Mouse (Mus musculus) liver, embryonic 12.5 days (tissue): ENCODE measurements at regions not wholly inside any gene's neighbourhood (a gene's known extent, or its start where the extent isn't known, plus 50 kb on each side); places are given as distances from the start of the nearest gene placed in this dataset.

ENCODE experiments used
- ATAC-seq: fragments of 200-750 bp; cut with Nextera tagmentation; 2 replicates; pipeline ENCODE4 v1.8.0; 2017; ENCODE audit warnings: moderate number of reproducible peaks, mild to moderate bottlenecking, moderate library complexity
- H3K27ac ChIP-seq: fragments of 300-500 bp; sonication (generic); 2 replicates; pipeline ENCODE4 v1.5.1; 2016; ENCODE audit warnings: mild to moderate bottlenecking
- H3K27me3 ChIP-seq: fragments of 300-500 bp; sonication (generic); replicated peaks from 2 replicates; pipeline ENCODE4 v1.6.1; 2016; ENCODE audit warnings: mild to moderate bottlenecking, moderate library complexity
- H3K36me3 ChIP-seq: fragments of 300-500 bp; sonication (generic); 2 replicates; pipeline ENCODE4 v1.6.1; 2016; ENCODE audit warnings: mild to moderate bottlenecking, moderate library complexity
- H3K4me1 ChIP-seq: fragments of 300-500 bp; sonication (generic); 2 replicates; pipeline ENCODE4 v1.6.1; 2016
- H3K4me2 ChIP-seq: fragments of 300-500 bp; sonication (generic); 2 replicates; pipeline ENCODE4 v1.6.1; 2016; ENCODE audit warnings: mild to moderate bottlenecking, moderate library complexity
- H3K4me3 ChIP-seq: fragments of 300-500 bp; sonication (generic); 2 replicates; pipeline ENCODE4 v1.5.1; 2016; ENCODE audit warnings: mild to moderate bottlenecking, moderate library complexity
- H3K9ac ChIP-seq: fragments of 300-500 bp; sonication (generic); 2 replicates; pipeline ENCODE4 v1.6.1; 2016; ENCODE audit warnings: mild to moderate bottlenecking, moderate library complexity
- H3K9me3 ChIP-seq: fragments of 300-500 bp; sonication (generic); replicated peaks from 2 replicates; pipeline ENCODE4 v1.6.1; 2016; ENCODE audit warnings: mild to moderate bottlenecking, moderate library complexity
- WGBS: fragments of 180-500 bp; shearing (Covaris S2); methylation state at CpG from one replicate; pipeline ENCODE4 v1.1.7; 2016; ENCODE audit not compliant: insufficient replicate concordance; 5-methylcytosine and 5-hydroxymethylcytosine counted together

- WGBS = 47% methylated on average over 5 of the region's 5 CpGs
- no peak overlapping the region for H3K4me3 ChIP-seq
- H3K9me3 ChIP-seq = no peaks in the 10 kb centered on the region
- no peak overlapping the region for H3K4me2 ChIP-seq
- no peaks in the 10 kb centered on the region for H3K36me3 ChIP-seq
- no peak overlapping the region for H3K9ac ChIP-seq
- no peak overlapping the region for H3K27ac ChIP-seq
- ATAC-seq = no peak; the same call in 1 of the 2 replicates
- H3K27me3 ChIP-seq = no peaks in the 10 kb centered on the region
- H3K4me1 ChIP-seq = peaks cover 10% of the 10 kb centered on the region; the same call in 1 of the 2 replicates
Observed at GRCm38 (mm10) chr1:42755958-42756357, 60.4 kb downstream of the Pou3f3 start.

GRCm38 (mm10) chr1:42756497-42756896 lies 60.9 kb downstream of the Pou3f3 start:
- Histone ChIP-seq H3K27me3 (no peaks in the 10 kb centered on the region), H3K9ac (no peak overlapping the region), H3K36me3 (no peaks in the 10 kb centered on the region), H3K27ac (no peak overlapping the region), H3K4me3 (no peak overlapping the region), H3K9me3 (no peaks in the 10 kb centered on the region), H3K4me2 (no peak overlapping the region), H3K4me1 (peaks cover 10% of the 10 kb centered on the region; the same call in 1 of the 2 replicates)
- ATAC-seq = peak; percentile 72

- Histone ChIP-seq H3K4me3 (no peak overlapping the region), H3K9me3 (no peaks in the 10 kb centered on the region), H3K27me3 (no peaks in the 10 kb centered on the region), H3K27ac (no peak overlapping the region), H3K4me1 (no peaks in the 10 kb centered on the region), H3K4me2 (no peak overlapping the region), H3K36me3 (no peaks in the 10 kb centered on the region), H3K9ac (no peak overlapping the region)
- ATAC-seq = no peak
- WGBS = 57% methylated on average over 2 of the region's 2 CpGs
Observed at GRCm38 (mm10) chr1:42763447-42763846, 67.9 kb downstream of the Pou3f3 start.

GRCm38 (mm10) chr1:42764048-42764447 lies 68.5 kb downstream of the Pou3f3 start:
- no peak overlapping the region for H3K4me2 ChIP-seq
- WGBS = 51% methylated on average over 2 of the region's 2 CpGs
- no peaks in the 10 kb centered on the region for H3K27me3 ChIP-seq
- H3K4me3 ChIP-seq = no peak overlapping the region
- H3K9me3 ChIP-seq = no peaks in the 10 kb centered on the region
- no peak for ATAC-seq
- H3K4me1 ChIP-seq = no peaks in the 10 kb centered on the region
- H3K27ac ChIP-seq = no peak overlapping the region
- H3K9ac ChIP-seq = no peak overlapping the region
- H3K36me3 ChIP-seq = no peaks in the 10 kb centered on the region

- Histone ChIP-seq H3K9ac (no peak overlapping the region), H3K4me2 (no peak overlapping the region), H3K27me3 (peaks cover 5% of the 10 kb centered on the region; the same call in 1 of the 2 replicates), H3K27ac (no peak overlapping the region), H3K4me1 (no peaks in the 10 kb centered on the region), H3K9me3 (no peaks in the 10 kb centered on the region), H3K36me3 (no peaks in the 10 kb centered on the region), H3K4me3 (no peak overlapping the region)
- no peak for ATAC-seq
- WGBS = 36% methylated on average over 9 of the region's 9 CpGs
Observed at GRCm38 (mm10) chr1:42770085-42770484, 74.5 kb downstream of the Pou3f3 start.

- H3K27me3 ChIP-seq = peaks cover 5% of the 10 kb centered on the region; the same call in 1 of the 2 replicates
- H3K4me2 ChIP-seq = no peak overlapping the region
- no peak overlapping the region for H3K4me3 ChIP-seq
- no peaks in the 10 kb centered on the region for H3K36me3 ChIP-seq
- ATAC-seq = no peak
- WGBS = 45% methylated on average over 6 of the region's 6 CpGs
- no peak overlapping the region for H3K9ac ChIP-seq
- H3K27ac ChIP-seq = no peak overlapping the region
- H3K9me3 ChIP-seq = no peaks in the 10 kb centered on the region
- H3K4me1 ChIP-seq = no peaks in the 10 kb centered on the region
Observed at GRCm38 (mm10) chr1:42772000-42772399, 76.4 kb downstream of the Pou3f3 start.

- Histone ChIP-seq H3K9ac (no peak overlapping the region), H3K4me1 (no peaks in the 10 kb centered on the region), H3K4me2 (no peak overlapping the region), H3K27ac (no peak overlapping the region), H3K4me3 (no peak overlapping the region), H3K9me3 (no peaks in the 10 kb centered on the region), H3K27me3 (peaks cover 5% of the 10 kb centered on the region; the same call in 1 of the 2 replicates), H3K36me3 (no peaks in the 10 kb centered on the region)
- 57% methylated on average over 20 of the region's 20 CpGs for WGBS
- no peak for ATAC-seq
Observed at GRCm38 (mm10) chr1:42773851-42774464, 77.1 kb upstream of the Mrps9 start.

GRCm38 (mm10) chr1:42774971-42775892 lies 75.8 kb upstream of the Mrps9 start:
- Histone ChIP-seq H3K4me3 (no peak overlapping the region), H3K36me3 (no peaks in the 10 kb centered on the region), H3K27me3 (peaks cover 3% of the 10 kb centered on the region; the same call in 1 of the 2 replicates), H3K9me3 (no peaks in the 10 kb centered on the region), H3K4me2 (no peak overlapping the region), H3K27ac (no peak overlapping the region), H3K4me1 (no peaks in the 10 kb centered on the region), H3K9ac (no peak overlapping the region)
- WGBS = 70% methylated on average over 7 of the region's 7 CpGs
- ATAC-seq = no peak

GRCm38 (mm10) chr1:42775893-42776287 lies 75.1 kb upstream of the Mrps9 start:
- Histone ChIP-seq H3K9me3 (no peaks in the 10 kb centered on the region), H3K4me2 (no peak overlapping the region), H3K27me3 (no peaks in the 10 kb centered on the region), H3K27ac (no peak overlapping the region), H3K4me3 (no peak overlapping the region), H3K9ac (no peak overlapping the region), H3K36me3 (no peaks in the 10 kb centered on the region), H3K4me1 (no peaks in the 10 kb centered on the region)
- ATAC-seq = no peak
- WGBS = 68% methylated on average over 2 of the region's 2 CpGs

GRCm38 (mm10) chr1:42777416-42777815 lies 73.6 kb upstream of the Mrps9 start:
- WGBS = 59% methylated on average over 1 of the region's 1 CpGs
- ATAC-seq = no peak
- H3K9ac ChIP-seq = no peak overlapping the region
- H3K4me2 ChIP-seq = no peak overlapping the region
- H3K4me1 ChIP-seq = no peaks in the 10 kb centered on the region
- H3K36me3 ChIP-seq = no peaks in the 10 kb centered on the region
- no peak overlapping the region for H3K27ac ChIP-seq
- no peaks in the 10 kb centered on the region for H3K27me3 ChIP-seq
- H3K4me3 ChIP-seq = no peak overlapping the region
- H3K9me3 ChIP-seq = no peaks in the 10 kb centered on the region

GRCm38 (mm10) chr1:42779761-42780160 lies 71.3 kb upstream of the Mrps9 start:
- Histone ChIP-seq H3K9me3 (no peaks in the 10 kb centered on the region), H3K9ac (no peak overlapping the region), H3K27ac (no peak overlapping the region), H3K27me3 (no peaks in the 10 kb centered on the region), H3K4me2 (no peak overlapping the region), H3K36me3 (no peaks in the 10 kb centered on the region), H3K4me3 (no peak overlapping the region), H3K4me1 (no peaks in the 10 kb centered on the region)
- 34% methylated on average over 5 of the region's 5 CpGs for WGBS
- ATAC-seq = no peak

- no peak overlapping the region for H3K27ac ChIP-seq
- H3K4me2 ChIP-seq = no peak overlapping the region
- no peak overlapping the region for H3K4me3 ChIP-seq
- no peaks in the 10 kb centered on the region for H3K9me3 ChIP-seq
- H3K4me1 ChIP-seq = no peaks in the 10 kb centered on the region
- WGBS = 72% methylated on average over 15 of the region's 15 CpGs
- no peaks in the 10 kb centered on the region for H3K27me3 ChIP-seq
- H3K36me3 ChIP-seq = no peaks in the 10 kb centered on the region
- H3K9ac ChIP-seq = no peak overlapping the region
- no peak for ATAC-seq
Observed at GRCm38 (mm10) chr1:42780266-42780665, 70.8 kb upstream of the Mrps9 start.
